Mouse (Mus musculus): ENCODE results near the gene Ahdc1.
A peak's percentile ranks its signal among the peaks of the same experiment; 100 is the strongest.

Ahdc1 gene

DNA sequence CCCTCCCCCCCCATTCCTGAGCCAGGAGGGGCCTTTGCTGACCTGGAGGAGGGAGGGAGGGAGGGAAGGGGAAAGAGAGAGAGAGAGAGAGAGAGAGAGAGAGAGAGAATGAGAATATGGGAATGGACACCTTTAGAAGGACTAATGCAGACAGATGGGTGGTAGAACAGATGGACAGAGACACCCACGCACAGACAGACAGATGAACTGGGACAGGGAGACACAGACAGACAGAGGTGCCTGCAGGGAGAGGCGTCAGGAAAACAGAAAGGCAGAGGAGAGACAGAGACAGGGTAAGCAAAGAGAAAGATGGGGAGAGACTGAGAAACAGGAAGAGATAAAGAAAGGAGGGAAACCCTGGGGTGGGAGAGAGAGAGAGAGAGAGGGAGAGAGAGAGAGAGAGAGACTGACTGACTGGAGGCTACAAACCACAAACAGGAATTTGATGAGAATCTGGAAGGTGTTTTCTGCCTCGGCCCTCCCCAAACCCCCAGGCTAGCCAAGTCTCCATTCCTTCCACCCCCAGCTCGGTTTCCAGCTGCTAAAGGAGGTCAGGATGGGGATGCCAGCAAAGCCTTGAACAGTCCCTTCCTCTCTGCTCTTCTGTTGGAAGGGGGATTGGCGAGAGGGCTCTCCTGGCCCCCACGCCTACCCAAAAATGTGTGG, 6.7 kb downstream of the Ahdc1 start:
- DNase-seq (ENCODE audit: low spot score in 2 of 2): no peak

DNA sequence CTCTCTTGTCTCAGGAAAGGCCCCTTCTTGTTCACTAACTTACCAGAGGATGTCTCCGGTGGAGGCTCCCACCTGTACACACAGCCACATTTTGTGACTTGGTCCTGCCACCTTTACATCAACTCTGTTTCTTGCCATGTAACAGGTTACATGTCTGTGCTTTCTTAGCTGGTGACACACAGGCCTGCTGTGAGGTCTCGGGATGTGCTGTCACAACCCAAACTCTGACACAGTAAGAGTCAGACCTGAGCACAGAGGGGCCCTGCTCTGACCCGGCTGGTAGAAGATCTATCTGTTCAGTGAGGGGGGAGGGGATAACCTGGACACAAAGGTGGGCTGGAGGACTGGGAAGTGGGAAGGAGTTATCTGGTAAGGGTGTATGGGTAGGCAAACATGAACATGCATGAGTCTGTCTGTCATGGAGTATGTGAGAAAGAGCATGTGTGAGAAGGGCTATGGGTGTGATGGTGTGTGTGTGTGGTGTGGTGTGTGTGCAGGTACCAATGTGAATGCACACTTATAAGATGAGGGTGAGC, 7.3 kb downstream of the Ahdc1 start:
- no peak for DNase-seq (ENCODE audit: low spot score in 2 of 2)

DNA sequence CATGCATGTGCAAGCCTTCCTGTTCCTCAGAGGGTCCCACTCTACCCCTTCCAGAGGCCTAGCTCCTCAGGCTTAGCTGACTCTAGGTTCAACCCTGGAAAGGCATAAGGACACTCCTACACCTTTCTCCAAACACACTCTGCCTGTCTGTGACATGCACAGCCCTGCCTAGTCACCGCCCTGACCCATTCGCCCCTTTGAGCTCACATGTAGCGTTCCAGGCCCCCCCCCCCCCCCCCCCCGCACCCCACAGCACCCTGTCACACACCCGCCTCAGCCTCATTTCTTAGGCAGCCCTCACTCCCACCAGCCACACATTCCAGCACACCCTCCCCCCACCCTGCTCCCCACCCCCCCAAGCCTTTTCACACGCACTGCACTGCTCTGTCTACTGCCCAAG, 9.7 kb downstream of the Ahdc1 start:
- DNase-seq (ENCODE audit: low spot score in 2 of 2): no peak

DNA sequence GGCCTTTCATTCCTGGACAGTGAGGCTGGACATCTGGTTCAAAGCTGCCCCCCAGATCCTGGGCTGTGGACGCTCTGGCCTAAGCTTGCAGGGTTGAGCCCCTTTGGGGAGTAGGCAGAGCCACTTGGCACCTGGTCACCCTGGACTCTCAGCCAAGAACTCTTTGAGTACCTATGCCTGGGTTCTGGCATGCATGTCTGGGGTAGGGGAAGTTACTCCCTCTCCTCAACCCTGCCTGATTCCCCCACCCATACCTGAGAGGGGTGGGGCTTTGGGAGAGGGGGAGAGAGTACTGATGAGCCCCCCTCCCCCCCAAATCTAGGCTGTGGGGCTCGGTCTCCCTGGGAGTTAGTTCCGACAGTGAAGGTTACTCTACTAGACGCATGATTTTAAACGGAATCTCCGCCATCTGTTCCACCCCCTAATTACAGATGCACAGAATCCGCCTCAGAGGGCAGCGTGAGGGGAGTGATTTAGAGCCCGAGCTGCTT, 10.2 kb downstream of the Ahdc1 start:
- no peak for DNase-seq (ENCODE audit: low spot score in 2 of 2)

DNA sequence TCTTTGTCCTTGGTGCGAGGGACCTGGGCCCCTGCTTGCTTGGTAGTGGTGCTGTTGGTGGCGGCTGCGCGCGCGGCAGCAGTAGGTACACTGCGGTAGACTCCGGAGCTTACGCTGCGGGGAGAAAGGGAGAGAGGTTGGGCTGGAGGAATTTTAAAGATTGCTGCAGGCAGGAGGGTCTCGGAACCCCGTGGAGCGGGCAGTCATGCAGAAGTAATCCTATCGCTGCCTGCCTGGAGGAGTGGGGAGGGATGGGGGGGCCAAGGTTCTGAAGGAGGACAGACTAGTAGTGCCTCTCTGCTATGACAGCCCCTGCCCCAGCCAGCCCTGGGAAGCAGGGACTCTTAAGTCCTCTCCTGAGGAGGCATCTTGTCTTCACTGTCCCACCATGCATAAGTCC, 11.2 kb downstream of the Ahdc1 start:
- DNase-seq (ENCODE audit: low spot score in 2 of 2): no peak

DNA sequence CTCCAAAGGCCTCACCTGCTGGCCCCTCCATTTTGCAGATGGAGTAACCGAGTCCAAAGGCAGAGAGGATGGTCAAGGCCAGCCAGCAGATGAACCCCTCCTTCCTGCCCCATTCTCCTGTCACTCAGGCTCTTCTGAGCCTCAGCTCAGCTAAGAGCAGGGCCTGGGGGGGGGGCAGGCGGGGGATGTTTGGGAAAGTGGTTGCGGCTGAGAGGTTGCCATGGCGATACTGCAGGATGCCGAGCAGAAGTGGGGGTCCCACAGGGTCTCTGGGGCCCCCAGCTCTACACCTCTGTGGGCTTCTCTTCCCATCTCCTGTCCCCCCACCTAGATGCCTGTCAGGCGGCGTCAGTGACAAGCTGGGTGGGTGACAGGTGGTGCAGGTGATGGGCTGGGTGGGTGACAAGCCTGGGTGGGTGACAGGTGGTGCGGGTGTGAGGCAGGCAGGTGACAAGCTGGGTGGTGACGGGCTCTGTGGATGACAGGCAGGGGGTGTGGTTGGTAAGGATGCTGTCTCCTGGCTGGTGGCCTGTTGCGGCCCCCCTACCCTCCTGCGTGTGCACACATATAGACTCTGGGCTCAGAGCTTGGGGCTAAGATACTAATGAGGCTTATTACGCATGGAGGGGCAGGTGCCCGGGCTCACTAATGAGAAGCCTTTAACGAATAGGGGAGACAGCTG, 12.0 kb downstream of the Ahdc1 start:
- no peak for DNase-seq (ENCODE audit: low spot score in 2 of 2)

DNA sequence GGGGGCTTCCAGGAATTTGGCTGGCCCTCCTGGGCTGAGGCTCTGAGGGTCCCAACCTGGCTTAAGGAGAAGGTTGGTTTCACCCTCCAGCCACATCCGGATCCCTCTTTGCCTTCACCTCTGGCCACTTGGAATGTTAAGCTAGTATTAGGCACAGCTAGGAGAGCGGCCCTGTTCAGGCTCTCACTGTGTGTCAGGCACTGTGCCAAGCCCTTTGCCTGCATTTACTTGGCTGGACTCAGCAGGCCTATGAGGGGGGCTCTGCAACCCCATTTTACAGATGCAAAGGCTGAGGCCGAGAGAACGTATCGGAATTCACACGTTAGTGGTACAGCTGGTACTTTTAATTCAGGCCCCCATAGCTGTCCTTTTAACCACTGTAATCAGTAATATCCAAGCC, 12.6 kb downstream of the Ahdc1 start:
- DNase-seq (ENCODE audit: low spot score in 2 of 2): no peak

DNA sequence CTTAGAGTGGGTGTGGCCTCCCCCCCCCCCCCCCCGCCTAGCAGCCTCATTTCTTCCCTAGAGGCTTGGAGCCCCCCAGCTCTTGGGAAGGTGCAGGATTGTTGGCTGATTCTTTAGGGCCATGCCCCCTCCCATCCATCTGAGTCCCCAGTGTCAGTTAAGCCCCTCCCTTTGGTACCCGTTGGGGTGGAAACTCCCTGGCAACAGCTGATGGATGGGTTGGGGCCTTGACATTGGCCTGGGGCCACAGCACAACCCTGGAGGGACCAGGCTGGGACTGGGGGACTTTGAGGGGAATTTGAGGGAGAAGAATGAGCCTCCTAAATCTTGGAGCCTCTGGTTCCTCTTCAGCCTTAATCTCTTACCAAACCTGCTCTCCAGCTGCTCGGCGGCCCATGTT, 13.3 kb downstream of the Ahdc1 start:
- DNase-seq (ENCODE audit: low spot score in 2 of 2): no peak

DNA sequence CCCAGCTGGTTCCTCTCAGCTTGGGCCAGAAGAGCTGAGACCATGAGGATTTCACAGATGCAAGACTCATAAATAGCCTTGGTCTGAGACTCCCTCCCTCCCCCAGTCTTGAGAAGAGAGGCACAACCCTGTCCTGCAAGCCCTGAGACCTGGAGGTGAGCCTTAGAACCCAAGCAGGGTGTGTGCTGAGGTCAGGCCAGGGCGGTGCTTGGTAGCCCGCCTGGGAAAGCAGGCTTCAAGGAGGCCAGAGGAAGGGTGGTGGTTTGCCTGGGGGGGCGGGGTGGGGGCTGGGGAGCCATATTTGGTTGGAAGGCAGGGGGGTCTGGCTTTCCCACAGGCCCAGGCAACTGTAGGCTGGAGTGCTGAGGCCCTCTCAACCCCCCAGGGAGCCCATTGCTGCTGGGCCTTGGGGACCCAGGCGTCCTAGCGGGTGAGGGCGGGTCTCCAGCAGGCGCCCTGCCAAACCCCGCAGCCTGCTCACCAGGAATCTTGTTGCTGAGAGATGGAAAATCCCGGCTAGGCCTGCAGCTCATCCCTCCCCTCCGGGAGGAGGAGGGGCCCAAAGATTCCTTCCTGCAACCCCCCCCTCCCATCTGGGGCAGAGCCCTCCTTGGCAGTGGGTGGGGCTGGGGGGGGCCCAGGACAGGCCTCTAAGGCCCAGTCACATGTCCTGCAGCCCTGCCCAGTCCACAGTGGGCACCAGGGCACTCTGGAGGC, 14.1 kb downstream of the Ahdc1 start:
- DNase-seq (ENCODE audit: low spot score in 2 of 2): peak in 1 of 2 experiments; percentile 53

DNA sequence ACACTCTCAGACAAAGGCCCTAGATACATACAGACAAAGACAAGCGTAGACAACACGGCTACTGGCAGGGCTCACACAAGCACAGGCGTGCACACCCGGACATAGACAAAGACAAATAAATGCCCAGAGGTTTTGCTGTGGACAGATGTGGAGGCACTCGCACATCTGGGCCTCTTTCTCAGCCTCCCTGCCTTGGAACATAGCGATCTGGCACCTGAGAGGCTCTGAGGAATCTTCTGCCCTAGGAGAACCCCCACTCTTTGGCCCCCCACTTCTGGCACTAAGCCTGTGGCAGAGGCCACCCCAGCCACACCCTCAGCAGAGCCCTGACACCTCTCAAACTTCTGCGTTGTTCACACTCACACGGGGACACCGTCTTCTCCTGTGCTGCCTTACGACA, 15.2 kb downstream of the Ahdc1 start:
- no peak for DNase-seq (ENCODE audit: low spot score in 2 of 2)

DNA sequence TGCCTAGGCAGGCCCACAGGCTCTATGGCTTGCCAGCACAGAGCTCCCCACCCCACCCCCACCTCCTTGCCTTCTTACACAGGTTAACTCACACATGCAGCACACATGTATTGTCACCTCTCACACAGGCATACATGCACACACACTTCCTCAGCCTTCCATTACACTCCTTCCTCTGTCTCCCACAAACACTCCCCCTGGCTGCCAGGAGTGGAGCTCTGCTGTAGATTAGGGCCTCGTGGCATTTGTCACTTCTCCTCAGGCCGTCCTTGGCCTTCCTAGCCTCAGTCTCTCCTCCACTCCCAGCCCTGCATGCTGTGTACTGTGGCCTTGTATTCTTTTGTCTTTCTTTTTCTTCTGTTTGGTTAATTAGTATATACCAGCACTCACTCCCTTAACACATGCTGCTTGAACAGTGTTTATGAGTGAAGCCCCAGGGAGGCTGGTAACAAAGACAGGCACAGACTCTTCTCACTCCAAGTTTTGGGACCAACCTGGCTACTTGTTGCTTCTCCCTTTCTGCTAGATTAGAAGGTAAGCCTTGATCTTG, 15.8 kb downstream of the Ahdc1 start:
- DNase-seq (ENCODE audit: low spot score in 2 of 2): no peak

DNA sequence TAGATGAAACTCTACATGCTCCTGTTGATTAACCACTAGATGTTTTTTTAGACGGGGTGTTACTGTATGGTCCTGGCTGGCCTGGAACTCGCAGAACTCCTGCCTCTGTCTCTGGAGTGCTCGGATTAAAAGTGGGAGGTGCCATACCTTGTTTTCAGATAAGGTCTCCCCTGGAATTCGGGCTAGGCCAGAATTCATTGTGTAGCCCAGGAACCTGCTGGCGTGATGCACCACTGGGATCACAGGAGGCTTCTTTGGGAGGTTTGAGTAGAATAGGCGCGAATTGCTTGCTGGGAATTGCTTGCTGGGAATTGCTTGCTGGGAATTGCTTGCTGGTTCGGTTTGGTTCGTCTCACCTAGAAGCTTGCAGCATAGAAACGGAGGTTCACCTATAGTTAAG, 16.7 kb downstream of the Ahdc1 start:
- DNase-seq (ENCODE audit: low spot score in 2 of 2): no peak

DNA sequence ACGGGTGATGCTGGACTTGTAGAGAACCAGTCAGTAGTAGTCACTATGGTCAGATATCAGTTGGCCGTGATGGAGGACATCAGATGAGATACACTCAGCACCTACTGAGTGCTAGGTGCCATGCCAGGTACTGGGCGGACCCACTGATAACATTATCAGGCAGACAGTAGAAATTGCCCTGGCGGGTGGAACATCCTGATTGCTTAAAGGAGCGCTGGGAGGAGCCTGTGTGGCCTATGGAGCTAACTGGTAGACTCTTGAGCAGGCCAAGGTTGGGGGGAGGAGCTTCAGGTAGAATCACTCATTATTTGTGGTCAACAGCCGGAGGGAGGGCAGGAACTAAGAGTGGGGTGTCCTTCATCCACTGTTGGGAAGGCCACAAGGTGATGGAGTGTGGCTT, 17.1 kb downstream of the Ahdc1 start:
- no peak for DNase-seq (ENCODE audit: low spot score in 2 of 2)

DNA sequence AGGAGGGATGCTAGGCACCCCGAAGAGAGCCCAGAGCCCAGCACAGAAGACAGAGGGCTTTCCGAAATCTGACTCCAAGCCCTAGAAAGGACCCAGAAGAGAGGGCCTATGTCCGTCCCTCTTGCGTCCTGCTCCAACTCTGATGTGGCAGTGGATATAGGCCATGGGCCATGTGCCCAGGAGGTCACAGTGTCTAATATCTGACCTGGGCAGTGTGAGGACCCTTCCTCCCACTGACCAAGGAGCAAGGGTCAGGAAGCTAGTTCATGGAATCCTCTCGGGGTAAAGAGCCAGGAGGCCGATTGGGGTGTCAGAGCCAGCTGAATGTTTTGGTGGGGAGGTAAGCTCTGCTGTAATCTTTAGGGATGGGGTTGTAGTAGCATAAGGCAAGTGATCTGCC, 17.8 kb downstream of the Ahdc1 start:
- no peak for DNase-seq (ENCODE audit: low spot score in 2 of 2)

DNA sequence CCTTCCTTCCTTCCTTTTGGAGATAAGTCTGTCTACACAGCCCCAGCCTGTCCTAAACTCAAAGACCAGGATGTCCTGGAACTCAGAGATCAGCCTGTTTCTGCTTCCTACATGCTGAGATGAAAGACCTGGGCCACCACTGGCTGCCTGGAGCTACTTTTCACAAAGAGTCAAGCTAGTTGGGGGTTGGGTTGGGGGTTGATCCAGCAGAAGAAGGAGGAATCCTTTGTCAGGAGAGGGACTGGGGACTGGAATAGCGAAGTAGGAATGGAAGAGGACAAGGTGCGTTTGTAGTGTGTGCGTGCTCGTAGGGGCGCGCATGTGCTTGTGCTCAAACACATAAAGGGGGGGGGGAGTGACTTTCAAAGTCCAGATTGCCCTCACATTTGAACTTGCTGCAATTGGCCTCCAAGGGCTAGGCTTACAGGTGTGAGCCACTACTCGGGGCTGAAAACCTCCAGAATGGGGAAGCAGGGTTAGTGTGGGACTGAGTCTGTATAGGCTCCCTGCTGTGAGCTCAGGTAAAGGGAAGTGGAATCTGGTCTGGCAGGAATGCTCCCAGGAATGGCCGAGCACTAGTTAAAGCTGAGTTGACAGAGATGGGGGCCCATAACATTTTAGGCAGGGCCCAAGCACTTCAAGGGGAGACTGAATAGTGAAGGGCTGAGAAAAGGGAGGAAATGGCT, 21.5 kb downstream of the Ahdc1 start:
- no peak for DNase-seq (ENCODE audit: low spot score in 2 of 2)

DNA sequence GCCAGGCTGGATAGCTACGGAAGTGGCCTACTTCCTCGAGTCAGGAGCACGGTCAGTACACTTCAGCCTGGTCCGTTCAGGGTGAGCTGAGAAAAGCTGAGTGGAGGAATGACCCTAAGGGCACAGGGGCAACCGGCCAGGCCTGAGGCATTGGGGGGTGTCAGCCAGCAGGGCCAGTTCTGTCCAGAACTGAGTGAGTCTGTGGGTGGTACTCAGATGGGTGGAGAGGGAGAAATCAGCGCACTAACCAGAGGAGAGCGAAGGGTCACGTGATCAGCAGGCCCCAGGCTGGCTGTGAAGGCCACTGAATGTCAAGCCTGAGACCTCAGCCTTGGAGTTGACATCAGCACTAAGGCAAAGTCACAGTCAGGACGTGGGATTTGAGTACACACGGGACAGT, 23.4 kb downstream of the Ahdc1 start:
- DNase-seq (ENCODE audit: low spot score in 2 of 2): no peak

DNA sequence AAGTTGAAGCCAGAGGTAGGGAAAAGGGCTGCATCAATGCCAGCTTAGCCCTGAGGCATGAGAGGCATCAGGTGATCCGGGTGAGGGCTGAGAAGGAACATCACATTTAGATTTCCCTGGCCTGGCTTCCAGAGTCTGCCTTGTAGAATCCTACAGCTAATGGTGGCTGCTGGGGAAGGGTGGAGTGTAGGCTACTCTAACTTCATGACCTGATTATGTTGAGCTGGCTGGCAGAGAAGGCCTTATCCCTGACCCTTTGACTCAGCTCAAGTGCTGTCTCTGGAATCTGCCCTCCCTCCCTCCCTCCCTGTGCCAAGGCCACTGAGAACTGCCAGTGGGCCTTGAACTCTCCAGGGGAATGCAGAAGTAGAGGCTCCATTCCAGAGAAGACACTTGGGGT, 24.4 kb downstream of the Ahdc1 start:
- DNase-seq (ENCODE audit: low spot score in 2 of 2): no peak

DNA sequence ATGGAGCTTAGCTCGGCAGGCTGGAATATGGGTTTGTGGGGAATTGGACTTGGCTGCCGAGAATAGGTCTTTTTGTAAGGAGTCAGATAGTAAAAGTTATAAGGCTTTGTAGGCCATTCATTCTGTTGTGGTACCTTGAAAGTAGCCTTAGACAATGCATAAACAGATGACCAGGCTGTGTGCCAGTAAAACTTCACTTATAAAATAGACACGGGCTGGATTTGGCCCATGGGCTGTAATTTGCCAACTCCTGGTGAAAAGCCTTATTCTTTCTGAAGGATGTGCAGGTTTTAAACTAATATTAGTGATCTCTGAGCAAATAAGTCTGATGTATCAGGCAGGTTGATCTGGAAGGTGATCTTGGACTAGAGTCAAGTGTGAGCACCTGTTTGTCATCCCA, 24.9 kb downstream of the Ahdc1 start:
- DNase-seq (ENCODE audit: low spot score in 2 of 2): no peak

DNA sequence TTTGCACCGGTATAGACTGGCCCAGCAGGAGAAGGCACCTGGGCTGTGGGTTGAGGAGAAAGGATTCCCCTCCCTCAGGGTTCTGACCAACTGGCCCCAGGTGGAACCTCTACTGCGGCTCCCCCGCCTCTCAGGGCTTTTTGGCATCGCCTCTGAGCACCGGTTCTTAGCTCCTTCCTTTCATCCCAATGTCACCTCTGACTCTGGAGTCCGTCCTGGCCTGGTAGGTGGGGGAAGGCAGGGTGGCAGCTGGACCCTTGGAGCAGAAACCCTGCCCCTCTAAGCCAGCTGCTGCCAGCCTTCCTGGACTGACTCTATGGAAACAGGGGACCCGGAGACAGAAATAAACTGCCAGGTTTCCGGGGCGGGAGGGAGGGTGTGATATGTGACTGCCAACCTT, 26.2 kb downstream of the Ahdc1 start:
- no peak for DNase-seq (ENCODE audit: low spot score in 2 of 2)

DNA sequence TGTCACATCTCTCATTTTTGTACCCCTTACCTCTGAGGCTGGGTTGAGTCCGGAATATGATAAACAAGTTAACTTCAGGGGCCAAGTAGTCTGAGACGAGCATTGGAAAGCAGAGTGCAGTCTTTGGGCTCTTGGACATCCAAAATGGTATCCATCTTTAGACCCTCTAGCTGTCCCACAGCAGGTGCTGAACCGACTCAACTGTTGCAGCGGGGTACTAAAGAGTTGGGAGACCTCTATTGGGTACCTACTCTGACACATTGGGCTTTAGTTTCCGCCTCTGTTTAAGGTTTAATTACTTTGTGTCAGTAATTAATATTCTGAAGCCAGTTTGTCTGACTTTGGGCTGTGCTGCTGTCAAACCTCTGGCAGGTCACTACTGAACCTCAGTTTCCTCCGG, 26.7 kb downstream of the Ahdc1 start:
- no peak for DNase-seq (ENCODE audit: low spot score in 2 of 2)

DNA sequence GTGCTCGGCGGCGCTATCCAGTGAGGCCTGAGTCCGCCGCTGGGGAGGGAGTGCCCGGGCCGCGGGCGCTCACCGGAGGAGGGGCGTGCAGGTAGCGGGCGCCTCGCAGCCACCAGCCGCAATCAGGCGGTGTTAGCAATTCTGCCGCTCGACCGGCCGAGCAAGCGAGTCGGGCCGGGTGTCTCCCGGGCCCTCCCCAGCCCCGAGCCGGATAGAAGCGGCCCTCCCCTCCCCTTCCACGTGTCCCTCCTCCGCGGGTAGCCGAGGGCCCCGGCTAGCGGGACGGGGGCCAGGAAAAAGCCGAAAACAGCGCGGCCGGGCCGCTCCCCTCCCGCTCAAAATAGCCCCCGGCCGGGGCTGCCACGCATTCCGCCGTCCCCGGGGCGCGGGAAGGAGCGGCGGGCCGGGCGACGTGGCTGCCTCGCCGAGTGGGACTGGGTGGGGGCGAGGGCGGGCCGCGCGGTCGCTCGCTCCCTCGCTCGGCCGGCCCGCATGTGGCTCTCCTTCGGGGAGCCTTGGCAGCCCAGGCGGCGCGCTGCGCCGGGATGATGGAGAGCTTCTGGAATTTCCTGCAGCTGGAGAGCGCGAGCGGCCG, 27.6 kb downstream of the Ahdc1 start:
- peak in 1 of 2 experiments; percentile 50 for DNase-seq (ENCODE audit: low spot score in 2 of 2)
